Mouse (Mus musculus) brain, adult 2 months (tissue): ENCODE results near the gene Fancc.
"Not testable (repeated sequence)": the region's sequence is repeated elsewhere in the genome, so short reads cannot be mapped to it uniquely, and the experiment has no call there.

ENCODE experiments used
- DNase-seq: peaks from one replicate; pipeline ENCODE4 v3.0.0; 2011; ENCODE audit warnings: low read depth, low spot score

The Fancc gene

DNA sequence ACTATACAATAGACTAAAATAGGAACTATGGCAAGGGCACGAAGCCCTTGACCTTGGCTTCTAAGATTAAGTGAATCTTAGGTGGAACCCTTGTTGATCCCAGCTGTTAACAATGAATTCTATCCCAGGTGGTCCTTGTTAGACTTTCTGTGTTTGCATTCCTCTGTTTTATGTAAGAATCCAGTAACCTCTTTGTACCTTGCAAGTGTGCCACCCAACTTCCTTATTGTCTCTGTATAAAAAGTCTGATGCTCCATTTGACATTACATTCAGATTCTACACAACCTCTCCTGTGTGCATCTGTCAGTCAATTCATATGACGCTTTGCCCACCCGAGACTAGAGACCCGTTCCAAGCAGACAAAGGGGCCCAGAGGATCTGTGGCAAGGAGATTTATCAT is 143.8 kb downstream of the Fancc start:
- not testable (repeated sequence) for DNase-seq

GRCm38 (mm10) chr13:63350076-63350475 is 147.0 kb downstream of the Fancc start:
- no peak for DNase-seq

DNA sequence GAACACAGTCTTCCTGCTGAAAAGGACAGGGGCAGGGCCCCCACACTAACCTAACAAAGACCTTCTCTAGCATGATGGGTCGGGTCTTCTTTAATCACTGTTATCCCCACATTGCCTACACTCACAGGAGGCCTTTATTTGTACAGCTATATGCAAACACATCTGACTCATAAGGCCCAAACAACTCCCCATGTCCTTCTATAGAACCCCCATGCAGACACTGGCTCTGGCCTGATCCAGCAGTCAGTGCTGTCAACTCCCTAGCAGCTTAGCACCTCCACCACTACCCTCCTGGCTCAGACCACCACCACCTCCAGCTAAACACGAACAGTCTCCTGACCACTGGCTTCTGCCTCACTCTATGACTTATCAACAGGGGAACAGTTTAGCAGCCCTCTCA is 149.4 kb downstream of the Fancc start:
- DNase-seq = no peak

- no peak for DNase-seq
These were observed 151.4 kb downstream of the Fancc start for GRCm38 (mm10) chr13:63345476-63346225.

DNA sequence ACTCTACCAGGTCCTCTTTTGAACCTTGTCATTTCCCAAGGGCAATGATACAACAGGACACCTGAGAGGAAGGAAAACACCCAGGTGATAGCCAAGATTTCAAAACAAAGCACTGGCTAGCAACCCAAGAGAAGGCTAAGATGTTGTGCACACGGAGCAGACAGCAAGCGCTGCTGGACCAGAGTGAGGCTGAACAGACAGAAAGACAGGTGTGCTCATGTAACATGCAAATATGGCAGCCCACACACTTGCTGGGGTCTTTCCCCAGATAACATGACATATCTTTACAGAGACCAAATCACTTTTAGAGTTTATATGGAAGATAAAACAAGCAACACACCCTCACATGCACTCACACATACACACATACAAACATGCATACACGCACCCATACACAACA is 152.6 kb downstream of the Fancc start:
- DNase-seq = no peak

- no peak for DNase-seq
These were observed 154.3 kb downstream of the Fancc start for GRCm38 (mm10) chr13:63342781-63343180.

DNA sequence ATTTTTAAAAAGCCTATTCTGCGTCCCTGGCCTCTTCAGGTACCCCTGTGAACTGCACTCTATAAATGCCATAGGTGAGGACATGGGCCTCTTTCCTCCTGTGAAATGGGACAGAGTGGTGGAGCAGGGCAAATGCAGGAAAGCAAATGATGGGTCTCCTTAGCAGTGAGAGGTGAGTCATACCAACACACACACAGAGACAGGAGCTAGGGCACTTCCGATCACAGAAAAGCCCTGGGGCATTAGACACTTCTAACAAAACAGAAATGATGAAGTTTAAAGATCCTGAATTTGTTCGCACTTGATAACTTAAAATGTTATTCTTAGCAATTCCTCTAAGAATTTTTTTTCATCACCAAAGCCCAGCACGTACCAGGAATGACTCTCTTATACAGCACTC is 157.1 kb downstream of the Fancc start:
- DNase-seq = no peak

- no peak for DNase-seq
These were observed 159.7 kb downstream of the Fancc start for GRCm38 (mm10) chr13:63337239-63337960.

GRCm38 (mm10) chr13:63336335-63336734 is 160.7 kb downstream of the Fancc start:
- DNase-seq = peak; percentile 68

DNA sequence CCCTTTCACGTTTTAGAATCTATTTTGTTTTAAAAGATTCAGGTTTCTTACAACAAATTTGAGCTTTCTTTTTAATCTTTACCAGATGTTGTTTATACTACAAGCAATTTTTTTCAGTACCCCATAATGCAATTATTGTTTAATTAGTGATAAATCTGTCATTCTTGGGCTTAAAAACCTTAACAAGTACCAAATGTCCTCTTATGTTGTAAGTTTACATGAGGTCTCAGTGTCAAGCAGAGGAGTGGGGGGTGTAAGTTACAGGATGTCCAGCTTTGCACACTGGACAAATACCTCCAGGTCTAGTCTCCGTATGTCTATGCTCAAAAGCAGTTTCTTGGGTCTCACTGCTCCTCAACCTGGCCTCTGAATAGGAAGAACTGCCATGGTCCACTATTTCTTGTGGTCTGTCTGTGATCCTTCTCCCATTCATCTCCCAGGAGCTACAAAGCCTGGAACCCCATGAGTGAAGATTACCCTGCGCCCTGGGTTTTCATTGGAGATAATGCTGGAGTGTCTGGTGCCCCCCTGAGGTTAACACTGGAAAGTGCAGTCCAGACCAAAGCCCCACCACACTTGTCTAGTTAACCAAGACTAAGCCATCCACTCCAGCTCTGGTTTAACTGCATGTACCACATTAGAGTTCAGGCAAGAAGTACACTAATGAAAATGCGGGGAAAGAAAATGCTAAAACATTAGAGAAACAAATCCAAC is 161.5 kb downstream of the Fancc start:
- peak; percentile 68 for DNase-seq

GRCm38 (mm10) chr13:63332576-63333300 is 164.3 kb downstream of the Fancc start:
- peak; percentile 89 for DNase-seq

DNA sequence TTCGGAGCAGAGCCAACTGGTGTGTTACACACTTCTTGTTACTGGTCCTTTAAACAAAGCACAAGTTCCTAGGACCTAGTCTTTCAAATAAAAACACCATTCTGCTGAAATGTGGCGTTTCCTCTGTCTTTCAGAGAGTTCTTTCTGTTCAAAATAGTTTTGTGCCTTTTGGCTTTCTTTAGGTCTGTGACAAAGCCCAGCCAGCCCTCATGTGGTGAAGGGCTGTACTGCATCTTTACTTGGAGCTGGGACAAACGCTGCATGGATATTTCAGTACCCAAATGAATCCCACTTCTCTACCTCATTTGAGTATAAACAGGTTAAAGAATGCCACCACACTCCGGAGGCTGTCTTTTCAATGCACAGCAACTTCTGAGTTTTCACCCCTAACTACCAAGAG is 165.7 kb downstream of the Fancc start:
- peak; percentile 81 for DNase-seq

GRCm38 (mm10) chr13:63330236-63330860 is 166.7 kb downstream of the Fancc start:
- peak; percentile 83 for DNase-seq

GRCm38 (mm10) chr13:63326015-63326414 is 171.1 kb downstream of the Fancc start:
- no peak for DNase-seq

DNA sequence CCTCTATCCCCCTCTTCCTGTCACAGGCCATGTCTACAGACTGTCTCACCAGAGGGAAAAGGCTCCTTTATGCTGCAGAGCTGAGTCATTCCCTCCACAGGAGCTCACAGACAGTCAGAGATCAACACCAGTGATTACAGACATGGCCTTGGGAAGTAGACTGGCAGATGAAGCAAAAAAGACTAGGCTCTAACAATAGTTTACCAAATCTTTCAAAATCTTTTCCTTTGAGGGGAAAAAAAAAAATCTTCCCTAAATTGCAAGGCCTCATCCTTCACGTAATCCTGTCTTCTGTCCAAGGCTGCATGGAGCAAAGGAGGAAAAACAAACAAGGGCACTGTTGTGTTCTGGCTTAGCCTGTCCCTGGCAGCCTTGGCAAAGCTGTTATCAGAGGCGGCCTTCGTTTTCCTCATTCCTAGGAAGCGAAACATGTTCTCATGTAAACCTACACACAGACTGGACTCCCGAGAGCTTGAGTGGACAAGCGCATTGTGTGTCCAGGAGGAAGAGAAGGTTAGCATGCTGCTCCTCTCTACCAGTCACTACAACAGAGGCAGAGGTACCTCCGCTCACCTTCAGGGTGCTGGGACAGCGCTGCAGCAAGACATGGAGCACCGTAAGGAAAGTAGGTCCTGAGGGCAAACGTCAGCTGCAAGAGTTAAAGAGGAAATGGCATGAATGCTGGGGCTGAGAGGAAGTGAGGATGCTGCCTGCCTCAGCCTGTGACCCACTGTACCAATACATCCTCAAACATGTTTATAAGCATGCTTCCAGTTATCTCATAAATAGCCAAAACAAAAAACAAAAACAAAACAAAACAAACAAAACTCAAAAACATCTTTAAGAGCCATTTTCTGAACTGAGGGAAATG is 171.9 kb downstream of the Fancc start:
- peak; percentile 68 for DNase-seq

DNA sequence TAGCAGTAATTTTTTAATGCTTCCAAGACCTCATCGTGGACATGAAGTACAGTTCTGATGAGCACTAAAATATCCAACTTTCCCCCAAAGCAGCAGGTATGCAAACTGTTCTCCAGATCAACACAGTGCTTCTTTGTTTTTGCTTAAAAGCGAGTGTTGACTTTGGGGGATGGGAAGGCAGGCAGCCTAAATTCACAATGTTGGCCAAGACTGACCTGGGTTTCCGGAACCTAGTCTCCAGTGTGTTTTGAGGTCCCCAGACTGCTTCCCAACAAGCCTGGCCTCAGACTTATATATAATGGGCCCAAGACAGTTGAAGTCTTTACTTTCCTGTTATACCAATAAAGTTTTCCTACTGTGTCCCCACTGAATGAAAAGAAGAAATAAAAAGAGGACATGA is 172.8 kb downstream of the Fancc start:
- DNase-seq = no peak

DNA sequence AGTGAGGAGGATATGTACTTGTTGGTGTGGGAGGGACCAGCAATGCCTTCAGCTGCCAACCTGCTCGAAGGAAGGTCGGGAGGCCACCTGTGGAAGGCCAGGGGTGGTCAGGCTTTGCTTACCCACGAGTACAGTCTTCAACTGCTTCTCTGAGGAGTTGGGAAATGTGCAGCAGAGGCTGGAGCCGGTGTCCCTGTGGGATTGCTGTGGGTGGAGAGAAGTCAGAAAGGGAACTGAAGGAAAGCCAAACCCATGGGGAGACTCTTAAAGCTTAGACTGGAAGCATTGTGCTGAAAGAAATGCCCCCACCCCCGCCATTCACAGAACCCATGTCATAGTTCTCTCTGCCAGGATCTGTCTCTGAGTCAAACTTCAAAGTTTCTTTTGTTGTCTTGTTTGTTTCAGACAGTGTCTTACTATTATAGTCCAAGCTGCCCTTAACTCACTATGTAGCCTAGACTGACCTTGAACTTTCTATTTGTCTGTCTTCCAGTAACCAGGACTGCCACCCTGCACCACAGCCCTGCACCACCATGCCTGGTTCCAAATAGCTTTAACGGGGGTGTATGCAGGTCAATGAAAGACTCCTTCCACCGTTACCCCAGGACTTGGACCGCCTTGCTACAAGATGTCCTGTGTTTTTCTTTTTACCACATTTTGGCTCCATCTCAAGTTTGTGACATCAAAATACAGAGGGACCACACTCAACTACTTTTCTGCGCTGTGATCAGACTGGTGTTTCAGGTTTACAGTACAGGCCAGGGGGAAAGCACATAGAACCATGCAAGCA is 173.6 kb downstream of the Fancc start:
- peak; percentile 56 for DNase-seq

DNA sequence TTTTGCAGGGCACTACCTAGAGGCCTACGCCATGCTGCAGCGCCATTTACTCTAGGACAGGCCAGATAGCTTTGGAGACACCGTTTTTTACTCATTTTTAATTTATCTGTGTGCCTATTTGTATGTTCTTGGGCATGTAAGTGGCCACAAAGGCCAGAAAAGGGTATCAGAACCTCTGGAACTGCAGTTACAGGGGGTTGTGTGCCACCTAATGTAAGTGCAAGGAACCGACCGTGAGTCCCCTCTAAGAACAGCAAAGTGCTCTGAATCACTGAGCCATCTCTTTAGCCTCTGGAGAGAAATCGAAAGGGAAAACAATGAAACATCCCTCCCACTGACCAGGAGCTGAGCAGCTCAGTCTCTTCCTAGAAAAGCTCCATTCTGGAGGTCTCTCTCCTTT is 174.3 kb downstream of the Fancc start:
- DNase-seq = no peak

GRCm38 (mm10) chr13:63321689-63322088 is 175.4 kb downstream of the Fancc start:
- DNase-seq = no peak

GRCm38 (mm10) chr13:63319814-63320213 is 177.3 kb downstream of the Fancc start:
- no peak for DNase-seq
